Mouse (Mus musculus) liver, embryonic 11.5 days (tissue): ENCODE measurements around the gene Atf1. TPM values are rescaled to one million over a fixed set of nuclear protein-coding genes. Genes with fewer than 3 reads are reported as not detected.

Experiments
- ATAC-seq: fragments of 200-750 bp; cut with Nextera tagmentation; replicated peaks from 2 replicates; pipeline ENCODE4 v1.8.0; 2017; ENCODE audit warnings: moderate number of reproducible peaks, mild to moderate bottlenecking, moderate TSS enrichment, moderate library complexity; ENCODE audit not compliant: low FRiP score
- DNase-seq: peaks from one replicate; pipeline ENCODE4 v3.0.0-alpha.2; 2017; ENCODE audit warnings: low spot score
- H3K27ac ChIP-seq: fragments of 300-500 bp; sonication (generic); 2 replicates; pipeline ENCODE4 v1.5.1; 2014; ENCODE audit warnings: mild to moderate bottlenecking, low read depth, low read length, control low read depth
- H3K27me3 ChIP-seq: fragments of 300-500 bp; sonication (generic); replicated peaks from 2 replicates; pipeline ENCODE4 v1.6.1; 2014; ENCODE audit warnings: low read length, mixed read lengths; ENCODE audit not compliant: control insufficient read depth, insufficient read depth
- H3K36me3 ChIP-seq: fragments of 300-500 bp; sonication (generic); 2 replicates; pipeline ENCODE4 v1.6.1; 2014; ENCODE audit warnings: mild to moderate bottlenecking, low read length, moderate library complexity, mixed read lengths; ENCODE audit not compliant: control insufficient read depth, insufficient read depth
- H3K4me1 ChIP-seq: fragments of 300-500 bp; sonication (generic); replicated peaks from 2 replicates; pipeline ENCODE4 v1.6.1; 2014; ENCODE audit warnings: low read length, mixed read lengths; ENCODE audit not compliant: control insufficient read depth, insufficient read depth
- H3K4me2 ChIP-seq: fragments of 300-500 bp; sonication (generic); 2 replicates; pipeline ENCODE4 v1.6.1; 2014; ENCODE audit warnings: mild to moderate bottlenecking, control low read depth, moderate library complexity
- H3K4me3 ChIP-seq: fragments of 300-500 bp; sonication (generic); 2 replicates; pipeline ENCODE4 v1.5.1; 2014; ENCODE audit warnings: low read depth, low read length, control low read depth
- H3K9ac ChIP-seq: fragments of 300-500 bp; sonication (generic); 2 replicates; pipeline ENCODE4 v1.6.1; 2014; ENCODE audit warnings: low read depth, low read length, control low read depth
- H3K9me3 ChIP-seq: fragments of 300-500 bp; sonication (generic); 2 replicates; pipeline ENCODE4 v1.6.1; 2016; ENCODE audit warnings: low read length, inconsistent platforms, mixed read lengths; ENCODE audit not compliant: control insufficient read depth
- WGBS: fragments of 180-500 bp; shearing (Covaris S2); extraction: QIAGEN DNeasy Blood & Tissue Kit; methylation state at CpG from one replicate; pipeline ENCODE4 v1.1.7; 2014; 5-methylcytosine and 5-hydroxymethylcytosine counted together
- polyA plus RNA-seq: library from polyadenylated mRNA; unstranded; fragments of >200 nt; fragmentation: Nextera tagmentation; extraction: Ambion mirVana; gene quantifications from 2 replicates; pipeline ENCODE4 v1.2.1, GENCODE M21; 2014

The Atf1 gene
- polyA plus RNA-seq, 1 experiment from 2014 or later: 62.9 TPM

- H3K4me1 ChIP-seq: peaks cover 12% of the 10 kb centered on the region
- no peak overlapping the region for H3K4me3 ChIP-seq
- ATAC-seq (no peak), DNase-seq (no peak)
- WGBS: 91% methylated on average over 4 of the region's 4 CpGs
- 0 out of 2 replicates have a peak, but pooled peaks cover 2% of the 10 kb centered on the region for H3K9me3 ChIP-seq
- no peaks in the 10 kb centered on the region for H3K27me3 ChIP-seq
- H3K27ac ChIP-seq: no peak overlapping the region
- H3K36me3 ChIP-seq: no peaks in the 10 kb centered on the region
- H3K4me2 ChIP-seq: no peak overlapping the region
- no peak overlapping the region for H3K9ac ChIP-seq
Observed at GRCm38 (mm10) chr15:100225381-100225780, 2.2 kb upstream of the Atf1 start.

- WGBS: 85% methylated on average over 1 of the region's 1 CpGs
Observed at GRCm38 (mm10) chr15:100225891-100226290, 1.7 kb upstream of the Atf1 start.

DNA sequence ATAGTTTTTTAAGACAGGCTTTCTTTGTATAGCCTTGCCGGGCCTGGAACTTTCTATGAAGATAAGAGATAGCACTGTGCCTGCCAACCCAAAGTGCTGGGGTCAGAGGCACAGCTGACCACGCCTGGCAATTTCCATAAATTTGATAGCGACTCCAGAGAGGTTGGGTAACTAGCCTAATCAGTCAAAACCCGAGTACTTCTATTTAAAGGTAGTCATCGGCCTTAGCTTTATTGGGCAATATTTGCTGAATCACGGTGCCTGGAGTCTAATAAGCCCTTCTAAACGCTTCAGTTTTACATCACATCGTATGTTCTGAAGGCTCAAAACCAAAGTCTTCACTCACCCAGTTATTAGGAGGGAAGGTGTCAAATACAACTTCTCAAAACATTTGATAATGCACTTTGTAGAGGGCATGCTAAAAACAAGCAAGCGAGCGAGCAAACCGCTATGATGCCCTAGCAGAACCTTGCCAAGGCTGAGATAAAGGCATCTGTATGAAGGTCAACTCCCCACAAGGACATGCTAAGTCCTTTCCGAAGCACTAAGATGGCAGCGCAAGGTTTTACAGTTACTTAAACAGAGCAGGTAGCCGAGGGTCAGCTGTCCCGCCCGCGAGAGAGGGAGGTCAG, 472 bp upstream of the Atf1 start:
- Histone ChIP-seq H3K4me2 (peak overlapping the region; percentile 58), H3K9me3 (0 out of 2 replicates have a peak, but pooled peaks cover 2% of the 10 kb centered on the region), H3K27me3 (no peaks in the 10 kb centered on the region), H3K36me3 (no peaks in the 10 kb centered on the region), H3K9ac (peak overlapping the region; percentile 99), H3K27ac (peak overlapping the region; percentile 99), H3K4me1 (peaks cover 21% of the 10 kb centered on the region), H3K4me3 (peak overlapping the region; percentile 81)
- WGBS: 1% methylated on average over 17 of the region's 17 CpGs
- DNase-seq (peak; percentile 58), ATAC-seq (peak; percentile 81)

More at GRCm38 (mm10) chr15:100225891-100226290, 1.7 kb upstream of the Atf1 start:
- no peaks in the 10 kb centered on the region for H3K27me3 ChIP-seq
- ATAC-seq: no peak
- no peak overlapping the region for H3K27ac ChIP-seq
- H3K9ac ChIP-seq: no peak overlapping the region
- H3K36me3 ChIP-seq: no peaks in the 10 kb centered on the region
- 0 out of 2 replicates have a peak, but pooled peaks cover 2% of the 10 kb centered on the region for H3K9me3 ChIP-seq
- no peak for DNase-seq
- H3K4me3 ChIP-seq: no peak overlapping the region
- peaks cover 12% of the 10 kb centered on the region for H3K4me1 ChIP-seq
- peak overlapping the region; percentile 58; the same call in 1 of the 2 replicates for H3K4me2 ChIP-seq

GRCm38 (mm10) chr15:100228535-100229336, 1.1 kb downstream of the Atf1 start:
- H3K4me1 ChIP-seq: peaks cover 24% of the 10 kb centered on the region
- peak overlapping the region; percentile 85 for H3K4me2 ChIP-seq
- no peak for DNase-seq
- WGBS: 8% methylated on average over 16 of the region's 16 CpGs
- H3K36me3 ChIP-seq: peaks cover 9% of the 10 kb centered on the region
- peak overlapping the region; percentile 99 for H3K9ac ChIP-seq
- no peak for ATAC-seq
- no peaks in the 10 kb centered on the region for H3K9me3 ChIP-seq
- H3K4me3 ChIP-seq: peak overlapping the region; percentile 81
- H3K27ac ChIP-seq: peak overlapping the region; percentile 99
- H3K27me3 ChIP-seq: no peaks in the 10 kb centered on the region

DNA sequence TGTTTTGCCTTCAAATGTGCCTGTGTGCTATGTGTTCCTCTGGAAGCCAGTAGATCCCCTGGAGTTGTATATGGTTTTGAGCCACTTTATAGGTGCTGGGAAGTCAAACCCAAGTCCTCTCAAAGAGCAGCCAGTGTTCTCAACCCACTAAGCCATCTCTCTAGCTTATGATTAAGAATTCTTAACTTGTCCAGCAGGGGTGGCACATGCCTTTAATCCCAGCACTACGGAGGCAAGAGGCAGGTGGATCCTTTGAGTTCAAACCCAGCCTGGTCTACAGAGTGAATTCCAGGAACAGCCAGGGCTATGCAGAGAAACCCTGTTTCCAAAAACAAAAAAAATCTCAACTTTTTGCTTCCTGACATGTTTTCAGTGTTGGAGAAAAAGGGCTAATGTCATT, 3.0 kb downstream of the Atf1 start:
- H3K4me2 ChIP-seq: no peak overlapping the region
- peaks cover 24% of the 10 kb centered on the region for H3K36me3 ChIP-seq
- no peak overlapping the region for H3K4me3 ChIP-seq
- no peaks in the 10 kb centered on the region for H3K27me3 ChIP-seq
- WGBS: 66% methylated on average over 1 of the region's 1 CpGs
- H3K9me3 ChIP-seq: no peaks in the 10 kb centered on the region
- H3K4me1 ChIP-seq: peaks cover 26% of the 10 kb centered on the region
- H3K27ac ChIP-seq: no peak overlapping the region
- no peak for DNase-seq
- H3K9ac ChIP-seq: no peak overlapping the region
- no peak for ATAC-seq

GRCm38 (mm10) chr15:100231616-100232525, 4.3 kb downstream of the Atf1 start:
- H3K4me1 ChIP-seq: peaks cover 23% of the 10 kb centered on the region
- no peak for ATAC-seq
- peaks cover 31% of the 10 kb centered on the region for H3K36me3 ChIP-seq

DNA sequence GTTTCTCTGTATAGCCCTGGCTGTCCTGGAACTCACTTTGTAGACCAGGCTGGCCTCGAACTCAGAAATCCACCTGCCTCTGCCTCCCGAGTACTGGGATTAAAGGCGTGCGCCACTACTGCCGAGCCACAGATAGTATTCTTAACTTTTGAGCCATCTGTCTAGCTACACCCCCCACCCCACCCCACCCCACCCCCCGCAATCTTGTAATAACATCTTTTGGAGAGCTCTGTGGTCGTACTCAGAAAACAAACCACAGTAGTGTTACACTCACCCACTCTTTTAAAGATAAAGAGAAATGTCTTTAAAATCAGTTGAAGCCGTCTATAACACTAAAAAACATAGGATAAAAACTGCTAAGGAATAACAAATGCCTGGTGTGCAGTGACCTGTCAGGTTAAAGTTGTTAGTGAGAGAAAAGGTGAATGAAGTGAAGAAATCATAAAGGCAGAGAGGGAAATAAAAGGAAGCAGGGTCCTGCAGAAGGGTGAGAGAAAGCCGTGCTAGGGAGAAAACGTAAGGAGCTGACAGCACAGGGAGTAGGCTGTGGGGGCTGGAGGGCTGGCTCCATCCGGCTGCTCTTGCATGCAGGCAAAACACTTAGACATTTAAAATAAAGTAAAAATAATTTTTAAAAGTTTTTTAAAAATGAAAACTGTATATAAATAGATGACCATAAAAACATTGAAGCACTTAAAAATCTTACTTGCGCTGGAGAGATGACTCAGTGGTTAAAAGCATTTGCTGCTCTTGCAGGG, 7.8 kb downstream of the Atf1 start:
- peaks cover 14% of the 10 kb centered on the region for H3K4me1 ChIP-seq
- peaks cover 37% of the 10 kb centered on the region for H3K36me3 ChIP-seq
- DNase-seq (no peak), ATAC-seq (peak; percentile 56)
- H3K27me3 ChIP-seq: no peaks in the 10 kb centered on the region
- H3K4me3 ChIP-seq: no peak overlapping the region
- no peak overlapping the region for H3K27ac ChIP-seq
- 62% methylated on average over 12 of the region's 12 CpGs for WGBS
- H3K4me2 ChIP-seq: no peak overlapping the region
- H3K9ac ChIP-seq: no peak overlapping the region
- H3K9me3 ChIP-seq: no peaks in the 10 kb centered on the region

More at GRCm38 (mm10) chr15:100231616-100232525, 4.3 kb downstream of the Atf1 start:
- H3K27me3 ChIP-seq: no peaks in the 10 kb centered on the region
- no peak overlapping the region for H3K4me2 ChIP-seq
- WGBS: 75% methylated on average over 14 of the region's 14 CpGs
- DNase-seq: no peak
- no peak overlapping the region for H3K4me3 ChIP-seq
- H3K9ac ChIP-seq: no peak overlapping the region
- no peaks in the 10 kb centered on the region for H3K9me3 ChIP-seq
- H3K27ac ChIP-seq: peak overlapping the region; percentile 54

GRCm38 (mm10) chr15:100236952-100237351, 9.3 kb downstream of the Atf1 start:
- no peak for DNase-seq
- H3K4me3 ChIP-seq: no peak overlapping the region
- H3K36me3 ChIP-seq: peaks cover 40% of the 10 kb centered on the region
- WGBS: 79% methylated on average over 6 of the region's 6 CpGs
- ATAC-seq: no peak
- no peaks in the 10 kb centered on the region for H3K27me3 ChIP-seq
- no peak overlapping the region for H3K4me2 ChIP-seq
- H3K4me1 ChIP-seq: peaks cover 7% of the 10 kb centered on the region
- H3K9me3 ChIP-seq: no peaks in the 10 kb centered on the region
- no peak overlapping the region for H3K27ac ChIP-seq
- H3K9ac ChIP-seq: no peak overlapping the region
